Mouse (Mus musculus) embryonic fibroblast, embryonic 13.5 days (primary cell): ENCODE data around the gene Madcam1.

Experiments used
- CTCF ChIP-seq: IDR thresholded peaks from 2 replicates; pipeline ENCODE4 v1.5.1; 2011; ENCODE audit warnings: mild to moderate bottlenecking, control low read depth, low read length, moderate library complexity, borderline replicate concordance; ENCODE audit not compliant: insufficient read depth
- POLR2A ChIP-seq: IDR thresholded peaks from 2 replicates; pipeline ENCODE4 v1.6.1; 2011; ENCODE audit warnings: low read depth, mild to moderate bottlenecking, control low read depth, low read length, moderate library complexity

DNA sequence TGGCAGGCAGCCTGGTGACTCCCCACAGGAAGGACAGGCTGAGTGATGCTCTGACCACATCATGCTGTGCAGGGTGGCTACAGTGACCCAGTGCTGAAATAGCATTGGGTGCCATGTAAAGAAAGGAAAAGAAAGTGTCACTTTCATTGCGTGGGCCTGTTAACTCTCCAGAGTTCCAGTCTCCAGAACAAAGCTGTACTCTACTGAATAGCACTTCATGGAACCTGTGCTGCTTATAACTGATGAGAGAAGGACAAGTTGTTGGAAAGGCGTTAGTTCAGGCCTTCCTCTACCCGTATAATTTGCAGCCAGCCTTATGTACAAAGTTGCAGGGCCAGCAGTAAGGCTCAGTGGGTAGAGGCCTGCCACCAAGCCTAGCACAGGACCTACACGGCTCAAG is 24.4 kb downstream of the Madcam1 start, which contains the start of gene Gzmm:
- TF ChIP-seq CTCF (no peak), POLR2A (no peak)
